Mouse (Mus musculus): Measurements from ENCODE around the gene Gbx2. TPM values are rescaled to one million over a fixed set of nuclear protein-coding genes. Genes with fewer than 3 reads are reported as not detected.

The Gbx2 gene
- polyA plus RNA-seq (2015; fragmentation: Nextera tagmentation; extraction: Ambion mirVana): 0.13 and 0.29 TPM in 2 replicates

- Histone ChIP-seq H3K9ac (peak within 1 kb of the TSS; percentile 66), H3K27me3 (replicated peaks) (peaks cover 99% of the 10 kb centered on the region), H3K4me2 (peak within 1 kb of the TSS; percentile 86), H3K4me3 (peak within 1 kb of the TSS; percentile 58), H3K36me3 (no peaks in the 10 kb centered on the region), H3K27ac (replicated peaks) (no peak within 1 kb of the TSS), H3K4me1 (peaks cover 37% of the 10 kb centered on the region), H3K9me3 (no peaks in the 10 kb centered on the region)
- WGBS: under 1% methylated on average over 33 of the region's 33 CpGs
- ATAC-seq (ENCODE audit: extremely low read depth, insufficient number of reproducible peaks, low FRiP score, low TSS enrichment): 0 out of 2 replicates have a peak, but pooled peaks have one; percentile 25
Measured at GRCm38 (mm10) chr1:89931120-89931519, at the start of gene Gbx2. Gene Gbx2, minus strand, starts transcription at chr1:89931179.

- H3K4me3 ChIP-seq: no peak overlapping the region
- ATAC-seq (ENCODE audit: extremely low read depth, insufficient number of reproducible peaks, low FRiP score, low TSS enrichment): no peak
- peaks cover 5% of the 10 kb centered on the region; the same call in 1 of the 2 replicates for H3K4me1 ChIP-seq
- no peak overlapping the region for H3K27ac ChIP-seq (replicated peaks)
- WGBS: 81% methylated on average over 8 of the region's 8 CpGs
- H3K36me3 ChIP-seq: no peaks in the 10 kb centered on the region
- H3K27me3 ChIP-seq (replicated peaks): peaks cover 10% of the 10 kb centered on the region
- H3K4me2 ChIP-seq: no peak overlapping the region
- no peaks in the 10 kb centered on the region for H3K9me3 ChIP-seq
- no peak overlapping the region for H3K9ac ChIP-seq
Measured at GRCm38 (mm10) chr1:89977261-89977660, 46.3 kb upstream of the Gbx2 start.

GRCm38 (mm10) chr1:89976411-89976810 is 45.4 kb upstream of the Gbx2 start:
- Histone ChIP-seq H3K27ac (replicated peaks) (no peak overlapping the region), H3K4me1 (peaks cover 5% of the 10 kb centered on the region; the same call in 1 of the 2 replicates), H3K9ac (no peak overlapping the region), H3K4me3 (no peak overlapping the region), H3K4me2 (no peak overlapping the region), H3K9me3 (no peaks in the 10 kb centered on the region), H3K36me3 (no peaks in the 10 kb centered on the region), H3K27me3 (replicated peaks) (peaks cover 18% of the 10 kb centered on the region)
- WGBS: 73% methylated on average over 8 of the region's 8 CpGs
- no peak for ATAC-seq (ENCODE audit: extremely low read depth, insufficient number of reproducible peaks, low FRiP score, low TSS enrichment)

GRCm38 (mm10) chr1:89974541-89974940 is 43.6 kb upstream of the Gbx2 start:
- no peak overlapping the region for H3K27ac ChIP-seq (replicated peaks)
- H3K9me3 ChIP-seq: no peaks in the 10 kb centered on the region
- H3K27me3 ChIP-seq (replicated peaks): peaks cover 37% of the 10 kb centered on the region
- H3K4me1 ChIP-seq: no peaks in the 10 kb centered on the region
- WGBS: 67% methylated on average over 8 of the region's 8 CpGs
- no peak for ATAC-seq (ENCODE audit: extremely low read depth, insufficient number of reproducible peaks, low FRiP score, low TSS enrichment)
- H3K4me2 ChIP-seq: no peak overlapping the region
- H3K36me3 ChIP-seq: no peaks in the 10 kb centered on the region
- H3K9ac ChIP-seq: no peak overlapping the region
- H3K4me3 ChIP-seq: no peak overlapping the region

GRCm38 (mm10) chr1:89971848-89972247 is 40.9 kb upstream of the Gbx2 start:
- Histone ChIP-seq H3K27me3 (replicated peaks) (peaks cover 64% of the 10 kb centered on the region), H3K4me2 (no peak overlapping the region), H3K36me3 (no peaks in the 10 kb centered on the region), H3K27ac (replicated peaks) (no peak overlapping the region), H3K4me3 (no peak overlapping the region), H3K4me1 (peaks cover 7% of the 10 kb centered on the region; the same call in 1 of the 2 replicates), H3K9me3 (no peaks in the 10 kb centered on the region), H3K9ac (no peak overlapping the region)
- no peak for ATAC-seq (ENCODE audit: extremely low read depth, insufficient number of reproducible peaks, low FRiP score, low TSS enrichment)
- WGBS: 51% methylated on average over 8 of the region's 8 CpGs

GRCm38 (mm10) chr1:89969714-89970110 is 38.7 kb upstream of the Gbx2 start:
- H3K4me2 ChIP-seq: no peak overlapping the region
- H3K4me3 ChIP-seq: no peak overlapping the region
- ATAC-seq (ENCODE audit: extremely low read depth, insufficient number of reproducible peaks, low FRiP score, low TSS enrichment): no peak
- peaks cover 7% of the 10 kb centered on the region; the same call in 1 of the 2 replicates for H3K4me1 ChIP-seq
- H3K27ac ChIP-seq (replicated peaks): no peak overlapping the region
- H3K9me3 ChIP-seq: no peaks in the 10 kb centered on the region
- 62% methylated on average over 4 of the region's 4 CpGs for WGBS
- peaks cover 75% of the 10 kb centered on the region for H3K27me3 ChIP-seq (replicated peaks)
- H3K36me3 ChIP-seq: no peaks in the 10 kb centered on the region
- H3K9ac ChIP-seq: no peak overlapping the region

- WGBS: 41% methylated on average over 10 of the region's 10 CpGs
- H3K4me3 ChIP-seq: peak overlapping the region; percentile 68
Measured at GRCm38 (mm10) chr1:89969072-89969713, 38.2 kb upstream of the Gbx2 start.

GRCm38 (mm10) chr1:89968111-89968851 is 37.3 kb upstream of the Gbx2 start:
- Histone ChIP-seq H3K27ac (replicated peaks) (no peak overlapping the region), H3K27me3 (replicated peaks) (peaks cover 85% of the 10 kb centered on the region), H3K4me2 (peak overlapping the region; percentile 93), H3K9me3 (no peaks in the 10 kb centered on the region), H3K4me3 (peak overlapping the region; percentile 68), H3K36me3 (no peaks in the 10 kb centered on the region), H3K9ac (peak overlapping the region; percentile 80), H3K4me1 (peaks cover 7% of the 10 kb centered on the region; the same call in 1 of the 2 replicates)
- no peak for ATAC-seq (ENCODE audit: extremely low read depth, insufficient number of reproducible peaks, low FRiP score, low TSS enrichment)
- under 1% methylated on average over 89 of the region's 95 CpGs for WGBS

More at GRCm38 (mm10) chr1:89969072-89969713, 38.2 kb upstream of the Gbx2 start:
- Histone ChIP-seq H3K9me3 (no peaks in the 10 kb centered on the region), H3K27ac (replicated peaks) (no peak overlapping the region), H3K9ac (no peak overlapping the region), H3K4me1 (peaks cover 7% of the 10 kb centered on the region; the same call in 1 of the 2 replicates), H3K27me3 (replicated peaks) (peaks cover 76% of the 10 kb centered on the region), H3K36me3 (no peaks in the 10 kb centered on the region), H3K4me2 (peak overlapping the region; percentile 93)
- no peak for ATAC-seq (ENCODE audit: extremely low read depth, insufficient number of reproducible peaks, low FRiP score, low TSS enrichment)

- H3K4me1 ChIP-seq: peaks cover 7% of the 10 kb centered on the region; the same call in 1 of the 2 replicates
- H3K9ac ChIP-seq: peak overlapping the region; percentile 80
- H3K27ac ChIP-seq (replicated peaks): no peak overlapping the region
- peak overlapping the region; percentile 93 for H3K4me2 ChIP-seq
- H3K36me3 ChIP-seq: no peaks in the 10 kb centered on the region
- WGBS: 18% methylated on average over 9 of the region's 9 CpGs
- H3K9me3 ChIP-seq: no peaks in the 10 kb centered on the region
- peak overlapping the region; percentile 68 for H3K4me3 ChIP-seq
- ATAC-seq (ENCODE audit: extremely low read depth, insufficient number of reproducible peaks, low FRiP score, low TSS enrichment): no peak
- peaks cover 91% of the 10 kb centered on the region for H3K27me3 ChIP-seq (replicated peaks)
Measured at GRCm38 (mm10) chr1:89967585-89967984, 36.6 kb upstream of the Gbx2 start.

- peaks cover 10% of the 10 kb centered on the region; the same call in 1 of the 2 replicates for H3K4me1 ChIP-seq
- no peaks in the 10 kb centered on the region for H3K9me3 ChIP-seq
- H3K27ac ChIP-seq (replicated peaks): no peak overlapping the region
- H3K27me3 ChIP-seq (replicated peaks): peaks cover 86% of the 10 kb centered on the region
- H3K4me2 ChIP-seq: no peak overlapping the region
- no peak overlapping the region for H3K9ac ChIP-seq
- H3K36me3 ChIP-seq: no peaks in the 10 kb centered on the region
- 64% methylated on average over 12 of the region's 12 CpGs for WGBS
- no peak for ATAC-seq (ENCODE audit: extremely low read depth, insufficient number of reproducible peaks, low FRiP score, low TSS enrichment)
- H3K4me3 ChIP-seq: no peak overlapping the region
Measured at GRCm38 (mm10) chr1:89964426-89964825, 33.4 kb upstream of the Gbx2 start.

- peaks cover 3% of the 10 kb centered on the region; the same call in 1 of the 2 replicates for H3K4me1 ChIP-seq
- WGBS: 84% methylated on average over 2 of the region's 2 CpGs
- H3K9me3 ChIP-seq: no peaks in the 10 kb centered on the region
- H3K4me2 ChIP-seq: no peak overlapping the region
- no peak overlapping the region for H3K27ac ChIP-seq (replicated peaks)
- no peak overlapping the region for H3K4me3 ChIP-seq
- ATAC-seq (ENCODE audit: extremely low read depth, insufficient number of reproducible peaks, low FRiP score, low TSS enrichment): no peak
- no peak overlapping the region for H3K9ac ChIP-seq
- no peaks in the 10 kb centered on the region for H3K36me3 ChIP-seq
- H3K27me3 ChIP-seq (replicated peaks): peaks cover 82% of the 10 kb centered on the region
Measured at GRCm38 (mm10) chr1:89963296-89963695, 32.3 kb upstream of the Gbx2 start.
